Mouse (Mus musculus) thymus, adult 2 months (tissue): ENCODE results near the gene Megf9. TPM values are rescaled to one million over a fixed set of nuclear protein-coding genes. Genes with fewer than 3 reads are reported as not detected.

Experiments
- DNase-seq: peaks from one replicate; pipeline ENCODE4 v3.0.0; 2021
- H3K27ac ChIP-seq: fragments of 200-500 bp; 2 replicates; pipeline ENCODE4 v1.5.1; 2012; ENCODE audit warnings: low read length, control low read depth; ENCODE audit not compliant: control insufficient read depth, insufficient read depth
- H3K27me3 ChIP-seq: fragments of 200-500 bp; 2 replicates; pipeline ENCODE4 v1.6.1; 2012; ENCODE audit warnings: mild to moderate bottlenecking, low read length, moderate library complexity, mixed read lengths; ENCODE audit not compliant: control insufficient read depth, insufficient read depth
- H3K36me3 ChIP-seq: fragments of 200-500 bp; 2 replicates; pipeline ENCODE4 v1.6.1; 2012; ENCODE audit warnings: mild to moderate bottlenecking, low read length, moderate library complexity; ENCODE audit not compliant: control insufficient read depth, insufficient read depth
- H3K4me1 ChIP-seq: fragments of 200-500 bp; replicated peaks from 2 replicates; pipeline ENCODE4 v1.6.1; 2012; ENCODE audit warnings: low read length; ENCODE audit not compliant: control insufficient read depth, insufficient read depth
- H3K4me3 ChIP-seq: fragments of 200-500 bp; 2 replicates; pipeline ENCODE4 v1.5.1; 2012; ENCODE audit warnings: mild to moderate bottlenecking, low read length, control low read depth, moderate library complexity; ENCODE audit not compliant: control insufficient read depth, insufficient read depth
- CTCF ChIP-seq: fragments of 200-500 bp; IDR thresholded peaks from 2 replicates; pipeline ENCODE4 v1.5.1; 2012; ENCODE audit warnings: mild to moderate bottlenecking, control low read depth, low read length, moderate library complexity, borderline replicate concordance; ENCODE audit not compliant: control insufficient read depth, poor library complexity, insufficient read depth; ENCODE audit errors: extremely low read depth
- POLR2A ChIP-seq: fragments of 200-500 bp; IDR thresholded peaks from 2 replicates; pipeline ENCODE4 v1.6.1; 2012; ENCODE audit warnings: mild to moderate bottlenecking, low read length, control low read depth, moderate library complexity; ENCODE audit not compliant: control insufficient read depth, poor library complexity, insufficient read depth; ENCODE audit errors: extremely low read depth
- WGBS: fragments of 180-500 bp; shearing (Covaris S2); methylation state at CpG from one replicate; pipeline ENCODE4 v1.1.7; 2018; 5-methylcytosine and 5-hydroxymethylcytosine counted together
- polyA plus RNA-seq: library from polyadenylated mRNA; depleted of rRNA; stranded (reverse); fragments of >200 nt; gene quantifications from 2 replicates; pipeline ENCODE4 v1.2.3, GENCODE M21; 2012

Megf9 gene
- polyA plus RNA-seq, 1 experiment: 18.4 TPM

DNA sequence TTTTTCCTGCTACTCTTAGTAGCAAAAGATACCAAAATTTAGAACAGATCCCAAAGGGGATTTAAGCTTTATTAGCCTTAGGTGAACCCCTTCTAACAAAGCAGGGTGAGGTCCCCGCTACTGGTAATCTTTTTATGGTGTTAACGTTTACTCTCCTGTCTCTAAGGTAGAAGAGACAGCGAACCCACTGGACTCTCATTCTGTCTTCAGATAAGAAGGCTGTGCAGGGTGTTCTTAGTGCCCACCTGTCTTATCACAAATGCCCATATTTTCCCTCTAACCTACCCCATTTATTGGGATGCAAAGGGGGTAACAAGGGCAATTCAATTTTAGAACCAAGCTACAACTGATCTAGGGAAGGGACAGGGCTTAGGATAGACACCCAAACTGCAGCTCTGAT, 6.2 kb downstream of the Megf9 start:
- H3K36me3 ChIP-seq: no peaks in the 10 kb centered on the region
- no peaks in the 10 kb centered on the region for H3K4me1 ChIP-seq
- no peak overlapping the region for H3K4me3 ChIP-seq
- H3K27me3 ChIP-seq: no peaks in the 10 kb centered on the region
- TF ChIP-seq CTCF: no peak
- no peak for TF ChIP-seq POLR2A
- no peak overlapping the region for H3K27ac ChIP-seq
- no peak for DNase-seq
- 99% methylated on average over 3 of the region's 3 CpGs for WGBS

DNA sequence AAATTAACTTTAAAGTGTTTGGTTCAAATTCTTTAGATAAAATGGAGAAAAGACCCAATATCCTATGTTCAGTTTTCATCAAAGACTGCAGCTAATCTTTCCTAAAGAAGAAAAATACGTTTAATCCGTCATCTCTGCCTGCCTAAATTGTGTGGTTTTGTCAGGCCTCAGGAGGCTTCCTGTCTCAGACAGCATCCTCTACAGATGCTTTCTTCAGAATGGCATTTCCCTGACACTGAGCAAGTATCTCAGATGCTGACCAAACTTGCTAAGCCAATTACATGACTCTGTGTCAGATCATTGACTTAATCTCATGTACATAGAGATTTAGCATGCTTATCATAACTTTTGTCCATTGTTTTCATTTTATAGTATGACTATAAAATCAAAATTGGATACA, 11.4 kb downstream of the Megf9 start:
- Histone ChIP-seq H3K4me3 (no peak overlapping the region), H3K36me3 (no peaks in the 10 kb centered on the region), H3K27me3 (no peaks in the 10 kb centered on the region), H3K27ac (no peak overlapping the region), H3K4me1 (no peaks in the 10 kb centered on the region)
- WGBS: 24% methylated on average over 2 of the region's 2 CpGs
- TF ChIP-seq CTCF: no peak
- TF ChIP-seq POLR2A: no peak
- DNase-seq: no peak

DNA sequence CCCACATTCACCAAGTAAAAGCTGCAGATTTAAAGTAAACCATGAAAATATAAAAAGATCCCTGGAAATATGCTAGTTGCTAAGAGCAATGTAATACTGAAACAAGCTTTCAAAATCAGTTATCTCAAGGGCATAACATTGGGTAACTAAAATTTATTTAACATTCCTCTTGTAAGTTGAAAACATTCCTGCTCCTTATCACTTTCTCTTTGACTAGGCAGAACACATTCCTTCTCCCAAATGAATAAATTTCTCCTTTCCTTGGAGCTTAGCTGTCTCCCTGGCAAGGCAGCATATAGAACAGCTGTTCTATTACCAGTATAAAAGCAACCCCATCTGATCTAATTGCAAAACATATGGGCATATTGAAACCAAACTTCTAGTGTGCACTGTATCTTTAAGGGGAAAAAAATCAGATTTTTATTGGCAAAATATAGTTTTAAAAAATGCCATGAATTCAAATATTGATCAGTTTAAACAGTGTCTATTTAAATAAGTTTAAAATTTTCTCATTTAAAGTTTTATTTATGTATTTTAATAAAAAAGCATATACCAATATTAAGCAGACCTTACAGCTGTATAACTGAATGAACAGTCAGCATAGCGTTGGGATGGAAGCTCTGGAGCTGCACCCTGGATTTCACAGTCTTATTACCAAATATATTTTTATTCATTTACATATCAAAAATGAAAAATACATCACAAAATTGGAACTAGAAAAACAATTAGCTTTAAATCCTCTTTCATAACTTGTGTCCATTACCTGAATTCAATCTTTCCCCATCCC, 13.1 kb downstream of the Megf9 start:
- 96% methylated on average over 1 of the region's 1 CpGs for WGBS
- H3K36me3 ChIP-seq: no peaks in the 10 kb centered on the region
- no peaks in the 10 kb centered on the region for H3K4me1 ChIP-seq
- DNase-seq: no peak
- H3K4me3 ChIP-seq: no peak overlapping the region
- H3K27me3 ChIP-seq: no peaks in the 10 kb centered on the region
- TF ChIP-seq POLR2A (no peak), CTCF (no peak)
- no peak overlapping the region for H3K27ac ChIP-seq

DNA sequence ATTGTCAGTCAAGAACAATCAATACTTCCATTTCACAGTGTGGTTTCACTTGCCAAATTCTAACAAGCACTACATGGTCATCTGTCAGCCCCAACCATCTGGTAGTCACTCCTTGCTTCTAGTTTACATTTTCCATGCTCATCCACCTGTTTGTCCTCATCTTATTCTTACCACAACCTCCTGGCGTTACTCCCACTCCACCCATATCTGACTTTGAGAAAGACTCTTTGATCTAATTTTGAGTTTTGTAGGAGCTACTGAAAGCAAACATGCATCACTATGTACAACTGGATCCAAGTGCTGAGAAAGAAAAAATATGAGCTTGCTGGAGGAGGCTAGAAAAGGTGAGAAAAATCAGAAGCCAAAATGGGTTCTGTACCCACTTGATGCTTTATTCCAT, 17.1 kb downstream of the Megf9 start:
- no peak for TF ChIP-seq POLR2A
- no peak for TF ChIP-seq CTCF
- 59% methylated on average over 1 of the region's 1 CpGs for WGBS
- Histone ChIP-seq H3K27me3 (no peaks in the 10 kb centered on the region), H3K27ac (no peak overlapping the region), H3K4me3 (no peak overlapping the region), H3K36me3 (no peaks in the 10 kb centered on the region), H3K4me1 (peaks cover 3% of the 10 kb centered on the region; the same call in 1 of the 2 replicates)
- no peak for DNase-seq

DNA sequence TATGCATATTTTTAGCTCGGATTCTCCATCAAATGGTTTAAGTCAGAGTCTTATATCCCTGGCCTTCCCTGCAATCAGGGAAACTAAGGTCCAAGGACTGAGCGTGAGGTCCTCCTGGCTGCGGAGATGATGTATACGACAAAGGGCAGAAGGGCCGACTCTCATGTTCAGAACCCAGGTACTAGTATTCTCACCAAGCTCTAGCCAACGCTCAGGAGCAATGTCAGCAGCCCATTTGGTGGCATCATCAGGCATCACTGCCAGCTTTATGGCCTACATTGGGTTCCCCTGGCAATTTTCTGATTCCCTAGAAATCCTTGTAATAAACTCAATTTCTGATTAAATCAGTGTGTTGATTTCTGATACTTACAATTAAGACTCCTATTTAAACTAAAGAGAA, 18.5 kb downstream of the Megf9 start:
- TF ChIP-seq POLR2A: no peak
- TF ChIP-seq CTCF: no peak
- Histone ChIP-seq H3K27ac (no peak overlapping the region), H3K27me3 (no peaks in the 10 kb centered on the region), H3K4me3 (no peak overlapping the region), H3K4me1 (peaks cover 3% of the 10 kb centered on the region; the same call in 1 of the 2 replicates), H3K36me3 (no peaks in the 10 kb centered on the region)
- DNase-seq: no peak
- WGBS: 96% methylated on average over 6 of the region's 6 CpGs

DNA sequence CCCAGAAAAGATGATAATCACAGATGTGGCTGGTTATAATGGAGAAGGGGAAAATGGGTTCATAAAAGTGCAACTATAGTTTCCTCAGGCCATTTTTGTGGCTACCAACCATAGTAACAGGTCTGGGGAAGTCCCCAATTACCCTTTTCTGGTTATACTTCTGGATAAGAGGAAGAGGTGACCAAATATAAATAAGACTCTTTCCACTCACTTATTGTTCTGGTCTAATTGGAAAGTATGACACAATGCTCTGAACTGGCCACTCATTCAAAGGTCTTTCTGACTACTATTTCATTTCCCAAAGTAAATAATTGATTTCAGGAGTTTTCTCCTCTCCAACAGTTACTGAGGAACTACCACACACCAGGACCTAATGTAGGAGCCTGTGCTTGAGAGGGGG, 19.3 kb downstream of the Megf9 start:
- no peaks in the 10 kb centered on the region for H3K27me3 ChIP-seq
- H3K4me1 ChIP-seq: peaks cover 3% of the 10 kb centered on the region; the same call in 1 of the 2 replicates
- no peak overlapping the region for H3K4me3 ChIP-seq
- no peaks in the 10 kb centered on the region for H3K36me3 ChIP-seq
- TF ChIP-seq CTCF: no peak
- no peak for TF ChIP-seq POLR2A
- no peak for DNase-seq
- no peak overlapping the region for H3K27ac ChIP-seq
